Mouse (Mus musculus): ENCODE data around the gene Knop1.

DNA sequence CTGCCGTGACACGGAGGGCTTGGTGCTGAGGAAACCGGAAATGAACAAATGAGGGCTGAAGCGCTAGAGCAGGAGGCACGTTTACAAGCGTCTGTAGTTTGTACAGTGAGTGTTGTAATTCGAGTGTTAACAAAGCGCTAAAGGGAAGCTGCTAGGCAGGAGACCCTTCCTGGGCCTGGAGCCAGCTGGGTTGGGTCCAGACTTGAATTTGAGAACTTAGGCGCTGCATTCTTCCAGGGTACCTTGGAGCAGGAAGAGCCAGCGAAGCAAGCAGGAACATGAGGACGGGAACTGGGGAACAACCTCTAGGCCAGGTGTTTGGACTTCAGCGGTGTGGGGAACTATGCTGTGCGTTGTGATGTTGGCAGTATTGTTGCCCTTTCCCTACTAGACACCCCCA is 46.9 kb upstream of the Knop1 start:
- TF ChIP-seq GATA1 (IDR thresholded peaks at IDR 0.05; ENCODE audit: borderline replicate concordance, low read length) (no peak), FLI1 (IDR thresholded peaks at IDR 0.05; ENCODE audit: low read length) (no peak)

Measured in megakaryocyte, embryonic 14.5 days (primary cell).